Mouse (Mus musculus): ENCODE measurements at regions not wholly inside any gene's neighbourhood (a gene's known extent, or its start where the extent isn't known, plus 50 kb on each side); places are given as distances from the start of the nearest gene placed in this dataset.

DNA sequence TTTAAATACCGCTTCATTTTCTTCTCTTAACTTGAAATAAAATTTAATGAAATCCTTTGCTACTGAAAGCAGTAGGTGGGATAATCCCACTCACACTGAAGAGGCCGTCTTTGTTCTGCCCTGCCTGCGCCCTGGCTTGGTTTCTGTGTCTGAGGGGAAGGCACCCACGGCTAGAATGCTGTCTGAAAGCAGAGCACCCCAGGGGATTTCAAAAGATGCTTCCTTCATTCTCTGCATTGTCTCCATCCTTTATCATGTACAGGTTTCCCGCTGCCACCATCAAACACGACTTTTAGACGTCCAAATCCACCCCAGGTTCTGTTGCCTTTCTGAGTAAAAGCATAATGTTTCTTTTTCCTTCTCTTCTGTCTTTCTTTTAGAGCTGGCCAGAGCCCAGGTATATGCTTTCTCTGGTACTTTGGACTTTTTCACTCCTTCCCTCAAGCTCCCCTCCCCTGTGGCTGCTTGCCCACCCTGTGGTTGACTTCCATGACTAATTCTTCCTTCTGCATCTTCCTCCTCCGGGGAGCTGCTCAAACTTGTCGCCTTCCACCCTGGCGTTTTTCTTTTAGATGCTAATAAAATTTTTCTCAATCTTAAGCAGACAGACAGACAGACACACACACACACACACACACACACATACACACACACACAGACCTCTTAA, 370.2 kb upstream of the Hs6st1 start:
- TF ChIP-seq CTCF (IDR thresholded peaks at IDR 0.05; ENCODE audit: borderline replicate concordance, insufficient read depth, low read length) (no peak), POLR2A (IDR thresholded peaks at IDR 0.05; ENCODE audit: low read depth, low read length) (no peak)

All from embryonic fibroblast, embryonic 13.5 days (primary cell).